Mouse (Mus musculus) embryonic facial prominence, embryonic 12.5 days (tissue): ENCODE measurements around the gene Anxa6. TPM values are rescaled to one million over a fixed set of nuclear protein-coding genes. Genes with fewer than 3 reads are reported as not detected.
A peak's percentile ranks its signal among the peaks of the same experiment; 100 is the strongest.

Experiments
- ATAC-seq: fragments of 200-750 bp; cut with Nextera tagmentation; 2 replicates; pipeline ENCODE4 v1.8.0; 2017; ENCODE audit not compliant: insufficient number of reproducible peaks, insufficient read depth, low FRiP score, low TSS enrichment
- H3K27ac ChIP-seq: fragments of 300-500 bp; sonication (generic); 2 replicates; pipeline ENCODE4 v1.5.1; 2016; ENCODE audit warnings: mild to moderate bottlenecking
- H3K27me3 ChIP-seq: fragments of 300-500 bp; sonication (generic); 2 replicates; pipeline ENCODE4 v1.6.1; 2016; ENCODE audit warnings: mild to moderate bottlenecking, moderate library complexity
- H3K36me3 ChIP-seq: fragments of 300-500 bp; sonication (generic); 2 replicates; pipeline ENCODE4 v1.6.1; 2016; ENCODE audit warnings: mild to moderate bottlenecking
- H3K4me1 ChIP-seq: fragments of 300-500 bp; sonication (generic); 2 replicates; pipeline ENCODE4 v1.6.1; 2016
- H3K4me2 ChIP-seq: fragments of 300-500 bp; sonication (generic); replicated peaks from 2 replicates; pipeline ENCODE4 v1.6.1; 2016; ENCODE audit warnings: mild to moderate bottlenecking, moderate library complexity
- H3K4me3 ChIP-seq: fragments of 300-500 bp; sonication (generic); 2 replicates; pipeline ENCODE4 v1.5.1; 2016; ENCODE audit warnings: mild to moderate bottlenecking
- H3K9ac ChIP-seq: fragments of 300-500 bp; sonication (generic); 2 replicates; pipeline ENCODE4 v1.6.1; 2016; ENCODE audit warnings: mild to moderate bottlenecking, moderate library complexity
- H3K9me3 ChIP-seq: fragments of 300-500 bp; sonication (generic); 2 replicates; pipeline ENCODE4 v1.6.1; 2016; ENCODE audit warnings: mild to moderate bottlenecking, moderate library complexity
- WGBS: fragments of 180-500 bp; shearing (Covaris S2); methylation state at CpG from one replicate; pipeline ENCODE4 v1.1.7; 2016; 5-methylcytosine and 5-hydroxymethylcytosine counted together
- polyA plus RNA-seq: library from polyadenylated mRNA; unstranded; fragments of >200 nt; fragmentation: Nextera tagmentation; extraction: Ambion mirVana; gene quantifications from 2 replicates; pipeline ENCODE4 v1.2.1, GENCODE M21; 2016

The Anxa6 gene
- polyA plus RNA-seq, 1 experiment from 2014 or later, result 212 TPM

DNA sequence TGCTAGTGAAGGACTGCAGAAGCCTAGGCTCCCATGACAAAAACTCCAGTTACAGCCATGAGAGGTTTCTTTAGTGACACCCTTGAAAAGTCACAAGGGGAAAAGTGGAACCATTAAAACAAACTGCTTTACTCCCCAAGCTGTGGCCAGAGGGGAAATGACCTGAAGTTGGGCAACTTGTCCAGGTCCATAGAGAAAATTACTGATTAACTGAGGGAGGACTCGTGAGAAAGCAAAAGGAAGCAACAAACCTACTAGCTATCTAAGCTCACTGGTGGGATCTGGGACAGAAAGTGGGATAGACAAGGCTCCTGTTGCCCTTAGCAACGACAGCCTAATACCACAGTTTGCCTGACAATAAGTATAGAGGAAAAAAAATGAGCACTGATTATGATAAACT, 4.7 kb downstream of the Anxa6 start:
- ATAC-seq, result no peak
- H3K27ac ChIP-seq, result no peak overlapping the region
- no peaks in the 10 kb centered on the region for H3K9me3 ChIP-seq
- no peak overlapping the region for H3K4me2 ChIP-seq
- H3K36me3 ChIP-seq, result peaks cover 5% of the 10 kb centered on the region; the same call in 1 of the 2 replicates
- no peaks in the 10 kb centered on the region for H3K27me3 ChIP-seq
- peaks cover 50% of the 10 kb centered on the region for H3K4me1 ChIP-seq
- 65% methylated on average over 2 of the region's 2 CpGs for WGBS
- no peak overlapping the region for H3K4me3 ChIP-seq
- H3K9ac ChIP-seq, result no peak overlapping the region

DNA sequence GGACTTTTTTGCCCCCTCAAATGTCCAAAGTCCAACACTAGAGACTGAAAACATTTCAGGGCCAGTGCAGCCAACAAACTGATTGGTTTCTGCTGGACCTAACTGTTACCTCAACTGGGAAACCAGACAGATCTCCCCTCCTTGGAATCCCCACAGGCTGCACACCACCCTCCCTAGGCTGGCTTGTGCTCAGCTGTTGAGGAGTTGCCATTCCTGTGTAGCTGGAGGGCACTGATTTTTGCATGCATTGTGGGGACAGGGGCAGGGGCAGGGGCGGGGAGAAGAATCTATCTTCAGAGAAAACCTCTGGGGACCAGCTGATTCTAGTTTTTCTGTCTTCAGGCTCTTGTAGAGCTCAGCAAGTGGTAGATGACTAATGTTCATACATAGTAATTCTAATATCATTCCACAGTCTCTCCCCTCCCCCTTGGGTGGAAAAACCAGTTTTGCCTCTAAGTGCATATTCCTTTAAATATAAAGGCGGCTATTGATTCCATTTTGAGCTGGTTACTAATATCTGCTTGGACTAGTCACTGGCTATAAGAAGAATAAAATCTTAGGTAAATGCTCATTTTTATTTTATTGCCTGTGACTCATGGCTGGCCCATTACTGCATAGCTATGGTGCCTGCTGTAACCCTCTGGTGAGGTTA, 5.9 kb downstream of the Anxa6 start:
- H3K4me1 ChIP-seq, result peaks cover 58% of the 10 kb centered on the region
- peaks cover 5% of the 10 kb centered on the region; the same call in 1 of the 2 replicates for H3K36me3 ChIP-seq
- no peak for ATAC-seq
- no peak overlapping the region for H3K4me2 ChIP-seq
- no peaks in the 10 kb centered on the region for H3K9me3 ChIP-seq
- no peak overlapping the region for H3K9ac ChIP-seq
- 0 out of 2 replicates have a peak overlapping the region, but pooled peaks have one; percentile 5 for H3K27ac ChIP-seq
- WGBS, result 74% methylated on average over 2 of the region's 2 CpGs
- no peak overlapping the region for H3K4me3 ChIP-seq
- no peaks in the 10 kb centered on the region for H3K27me3 ChIP-seq

DNA sequence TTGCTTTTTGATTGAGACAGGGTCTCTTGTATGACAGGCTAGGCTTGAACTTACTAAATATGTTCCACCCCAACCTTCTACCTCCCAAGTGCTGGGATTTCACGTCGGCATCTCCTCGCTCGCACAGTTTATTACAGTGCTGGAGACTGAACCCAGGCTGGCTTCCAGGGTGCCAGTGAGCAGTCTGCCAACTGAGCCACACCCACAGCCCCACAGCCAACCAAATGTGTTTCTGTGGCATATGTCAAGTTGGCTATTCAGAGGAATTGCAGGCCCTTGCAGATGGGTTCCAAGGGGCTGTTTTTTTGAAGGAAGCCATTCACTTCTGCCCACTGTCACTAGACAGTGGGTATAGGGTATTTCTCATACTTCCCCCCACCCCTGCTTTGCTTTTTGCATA, 7.3 kb downstream of the Anxa6 start:
- peaks cover 10% of the 10 kb centered on the region for H3K36me3 ChIP-seq
- H3K27ac ChIP-seq, result no peak overlapping the region
- no peak overlapping the region for H3K9ac ChIP-seq
- ATAC-seq, result no peak
- 96% methylated on average over 4 of the region's 4 CpGs for WGBS
- no peak overlapping the region for H3K4me3 ChIP-seq
- H3K4me1 ChIP-seq, result peaks cover 55% of the 10 kb centered on the region
- H3K27me3 ChIP-seq, result no peaks in the 10 kb centered on the region
- no peaks in the 10 kb centered on the region for H3K9me3 ChIP-seq
- no peak overlapping the region for H3K4me2 ChIP-seq

DNA sequence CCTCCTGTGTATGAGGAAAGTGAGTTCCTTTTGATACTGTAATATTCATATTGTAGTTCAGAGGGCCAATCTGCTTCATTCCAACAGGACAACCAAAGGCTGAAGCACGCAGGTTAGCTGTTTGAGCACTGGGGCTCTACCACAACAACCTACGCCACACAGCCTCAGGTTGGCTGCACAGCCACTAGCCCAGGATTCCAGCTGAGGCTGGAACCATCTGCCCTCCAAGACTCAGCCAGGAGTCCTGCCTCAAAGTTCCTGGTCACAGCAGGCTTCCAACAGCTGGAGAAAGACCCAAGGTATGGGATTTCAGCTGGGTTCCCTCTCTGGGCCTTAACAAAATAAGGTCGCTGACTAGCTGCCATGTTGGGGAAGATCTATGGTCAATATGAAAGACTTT, 9.7 kb downstream of the Anxa6 start:
- Histone ChIP-seq H3K27ac (peak overlapping the region; percentile 99), H3K9me3 (no peaks in the 10 kb centered on the region), H3K9ac (no peak overlapping the region; the same call in 1 of the 2 replicates), H3K4me2 (peak overlapping the region; percentile 42), H3K4me1 (peaks cover 60% of the 10 kb centered on the region), H3K36me3 (peaks cover 27% of the 10 kb centered on the region), H3K4me3 (no peak overlapping the region), H3K27me3 (no peaks in the 10 kb centered on the region)
- ATAC-seq, result no peak
- WGBS, result 67% methylated on average over 3 of the region's 3 CpGs

DNA sequence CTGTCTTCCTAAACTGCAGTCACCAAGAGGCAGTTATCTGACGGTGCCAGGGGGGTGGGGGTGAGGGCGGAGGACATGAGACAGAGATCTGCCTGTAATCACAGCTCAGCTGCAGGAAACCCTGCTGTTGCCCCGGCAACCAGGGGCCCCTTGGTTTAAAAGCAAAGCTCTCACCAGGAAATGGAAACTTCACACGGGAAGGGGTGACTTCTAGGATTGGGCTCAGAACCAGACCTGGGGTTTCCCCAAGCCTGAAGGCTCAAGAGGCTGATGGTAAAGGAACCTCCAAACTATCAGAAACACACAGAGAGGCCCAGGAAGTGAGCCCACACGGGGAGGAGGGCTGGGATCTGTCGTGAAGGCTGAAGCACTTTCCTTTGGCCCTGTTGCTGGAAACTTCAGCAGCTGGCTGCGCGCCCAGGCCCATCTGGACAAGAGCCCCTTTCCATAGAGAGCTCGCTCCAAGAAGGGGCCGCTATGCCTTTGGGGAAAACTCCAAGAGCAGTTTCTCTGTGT, 10.1 kb downstream of the Anxa6 start:
- peaks cover 55% of the 10 kb centered on the region for H3K4me1 ChIP-seq
- H3K4me3 ChIP-seq, result no peak overlapping the region
- peak overlapping the region; percentile 99 for H3K27ac ChIP-seq
- peaks cover 30% of the 10 kb centered on the region for H3K36me3 ChIP-seq
- no peaks in the 10 kb centered on the region for H3K27me3 ChIP-seq
- H3K9me3 ChIP-seq, result no peaks in the 10 kb centered on the region
- peak; percentile 60 for ATAC-seq
- peak overlapping the region; percentile 42 for H3K4me2 ChIP-seq
- WGBS, result 7% methylated on average over 10 of the region's 10 CpGs
- H3K9ac ChIP-seq, result no peak overlapping the region

DNA sequence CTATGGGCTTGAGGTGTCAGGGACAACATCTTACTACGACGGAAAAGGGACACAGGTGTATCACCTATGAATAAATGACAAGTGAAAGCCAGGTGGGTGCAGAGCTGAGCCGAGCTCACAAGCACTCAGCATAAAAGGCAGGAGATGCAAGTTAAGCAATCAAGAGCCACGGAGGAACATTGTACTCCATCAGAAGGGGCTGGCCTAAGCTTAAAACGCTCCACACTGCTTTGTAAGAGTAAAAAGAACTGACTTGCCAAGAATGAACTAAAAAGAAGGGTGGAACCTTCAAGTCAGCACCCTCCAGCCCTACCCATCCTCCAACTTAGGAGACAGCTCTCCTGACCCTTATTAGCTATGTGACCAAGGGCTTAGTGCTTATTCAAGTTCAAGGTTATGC, 10.7 kb downstream of the Anxa6 start:
- Histone ChIP-seq H3K4me1 (peaks cover 50% of the 10 kb centered on the region), H3K9ac (no peak overlapping the region), H3K9me3 (no peaks in the 10 kb centered on the region), H3K27ac (peak overlapping the region; percentile 99), H3K4me2 (peak overlapping the region; percentile 42), H3K27me3 (no peaks in the 10 kb centered on the region), H3K36me3 (peaks cover 32% of the 10 kb centered on the region), H3K4me3 (no peak overlapping the region)
- 71% methylated on average over 5 of the region's 5 CpGs for WGBS
- no peak; the same call in 1 of the 2 replicates for ATAC-seq

DNA sequence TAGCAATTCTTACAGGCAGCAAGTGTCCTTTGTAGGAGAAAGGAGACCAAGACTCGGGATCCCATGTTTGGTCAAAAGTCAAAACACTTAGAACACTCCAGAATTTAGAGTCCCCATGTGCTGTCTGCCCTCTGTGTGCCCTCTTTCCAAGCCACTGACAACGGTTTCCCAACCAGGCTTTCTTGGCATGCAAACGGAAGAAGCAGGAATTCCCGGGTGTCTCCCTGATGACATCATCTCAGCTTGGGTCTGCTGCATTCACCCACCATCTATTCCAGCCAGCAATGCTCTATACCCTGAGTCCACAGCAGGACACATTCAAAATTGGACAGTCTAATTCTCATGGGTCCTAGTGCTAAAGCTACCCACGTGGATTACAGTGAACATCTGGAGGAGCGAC, 11.4 kb downstream of the Anxa6 start:
- Histone ChIP-seq H3K27me3 (no peaks in the 10 kb centered on the region), H3K4me2 (no peak overlapping the region), H3K36me3 (peaks cover 32% of the 10 kb centered on the region), H3K27ac (no peak overlapping the region), H3K9me3 (no peaks in the 10 kb centered on the region), H3K9ac (no peak overlapping the region), H3K4me3 (no peak overlapping the region), H3K4me1 (peaks cover 47% of the 10 kb centered on the region)
- WGBS, result 52% methylated on average over 6 of the region's 6 CpGs
- no peak for ATAC-seq

DNA sequence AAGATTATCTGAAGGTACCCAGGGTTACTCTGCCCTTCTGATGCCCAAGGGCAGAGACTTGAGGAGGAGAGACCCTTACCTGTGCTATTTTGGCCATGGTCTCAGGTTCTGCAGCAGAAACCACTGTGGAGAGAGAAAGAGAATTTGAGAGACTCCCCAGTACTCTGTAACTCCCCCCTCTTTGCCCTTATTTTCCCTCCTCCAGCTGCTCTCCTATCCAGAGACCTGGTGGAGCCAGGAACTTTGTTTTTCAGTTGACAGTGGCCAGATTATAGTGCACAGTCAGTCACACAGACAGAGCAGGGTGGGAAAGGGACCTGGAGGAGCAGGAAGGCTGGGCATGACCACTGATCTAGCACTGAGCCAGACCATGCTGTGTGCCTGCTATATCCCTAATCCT, 11.8 kb downstream of the Anxa6 start:
- Histone ChIP-seq H3K27me3 (no peaks in the 10 kb centered on the region), H3K9ac (no peak overlapping the region), H3K4me3 (no peak overlapping the region), H3K4me2 (no peak overlapping the region), H3K9me3 (no peaks in the 10 kb centered on the region), H3K27ac (no peak overlapping the region), H3K36me3 (peaks cover 28% of the 10 kb centered on the region), H3K4me1 (peaks cover 43% of the 10 kb centered on the region)
- no peak for ATAC-seq

DNA sequence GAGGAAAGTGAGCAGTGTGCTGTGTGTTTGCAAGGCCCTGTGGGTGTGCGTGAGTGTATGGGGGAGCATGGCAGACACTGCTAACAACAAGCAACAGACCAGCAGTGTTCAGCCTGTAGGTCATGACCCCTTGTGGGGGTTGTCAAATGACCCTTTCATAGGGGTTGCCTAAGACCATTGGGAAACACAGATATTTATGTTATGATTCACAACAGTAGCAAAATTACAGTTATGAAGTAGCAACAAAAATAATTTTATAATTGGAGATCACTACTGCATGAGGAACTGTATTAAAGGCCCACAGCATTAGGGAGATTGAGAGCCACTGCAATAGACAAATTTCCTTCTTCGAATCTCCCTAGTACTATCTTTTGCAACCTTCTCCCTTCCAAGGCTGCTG, 13.5 kb downstream of the Anxa6 start:
- Histone ChIP-seq H3K36me3 (peaks cover 35% of the 10 kb centered on the region; the same call in 1 of the 2 replicates), H3K4me1 (peaks cover 41% of the 10 kb centered on the region)
- 82% methylated on average over 2 of the region's 2 CpGs for WGBS

DNA sequence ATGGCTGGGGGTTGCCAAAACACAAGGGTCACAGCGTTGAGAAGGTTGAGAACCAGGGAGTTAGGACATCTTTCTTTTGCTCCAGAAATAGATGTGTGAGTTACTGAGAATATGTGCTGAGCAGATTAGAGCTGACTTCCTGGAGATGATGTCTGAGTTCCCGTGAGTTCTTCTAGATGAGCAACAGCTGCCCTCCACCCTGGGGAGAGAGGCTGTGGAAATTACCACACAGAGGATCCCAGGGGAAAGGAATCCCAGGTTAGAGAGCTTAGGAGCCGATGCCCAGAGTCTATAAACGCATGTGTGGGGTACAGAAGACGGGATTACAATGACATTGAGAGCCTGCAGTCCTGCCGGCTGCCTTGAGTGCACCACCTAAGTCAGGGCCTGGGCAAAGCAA, 15.2 kb downstream of the Anxa6 start:
- Histone ChIP-seq H3K4me2 (no peak overlapping the region), H3K27me3 (no peaks in the 10 kb centered on the region), H3K4me1 (peaks cover 25% of the 10 kb centered on the region), H3K9ac (no peak overlapping the region), H3K9me3 (no peaks in the 10 kb centered on the region), H3K4me3 (no peak overlapping the region), H3K36me3 (peaks cover 50% of the 10 kb centered on the region), H3K27ac (no peak overlapping the region)
- ATAC-seq, result no peak
- 67% methylated on average over 6 of the region's 6 CpGs for WGBS

More for the DNA sequence above, 13.5 kb downstream of the Anxa6 start:
- no peak overlapping the region for H3K9ac ChIP-seq
- H3K27ac ChIP-seq, result no peak overlapping the region
- H3K4me2 ChIP-seq, result no peak overlapping the region
- no peak overlapping the region for H3K4me3 ChIP-seq
- no peaks in the 10 kb centered on the region for H3K9me3 ChIP-seq
- no peak for ATAC-seq
- no peaks in the 10 kb centered on the region for H3K27me3 ChIP-seq

DNA sequence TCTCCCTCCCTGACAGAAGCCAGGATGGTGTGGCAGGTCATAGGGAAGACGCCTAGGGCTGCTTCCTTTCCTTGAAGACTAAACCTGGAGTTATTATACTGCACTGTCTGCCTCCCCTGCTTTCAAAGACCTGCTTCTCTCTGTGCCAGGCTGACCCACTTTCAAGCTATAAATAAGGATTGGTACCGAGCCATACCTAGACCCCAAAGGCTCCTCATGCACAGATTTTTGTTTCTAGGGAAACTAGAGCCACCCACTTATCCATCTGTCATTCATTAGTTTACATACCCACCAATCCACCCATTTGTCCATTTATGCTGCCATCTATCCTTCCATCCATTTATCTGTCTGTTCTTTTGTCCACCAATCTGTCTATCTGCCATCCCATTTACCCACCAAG, 16.0 kb downstream of the Anxa6 start:
- Histone ChIP-seq H3K36me3 (peaks cover 59% of the 10 kb centered on the region), H3K9ac (no peak overlapping the region), H3K4me1 (peaks cover 16% of the 10 kb centered on the region), H3K4me2 (no peak overlapping the region), H3K27me3 (no peaks in the 10 kb centered on the region), H3K9me3 (no peaks in the 10 kb centered on the region), H3K27ac (no peak overlapping the region), H3K4me3 (no peak overlapping the region)
- 81% methylated on average over 2 of the region's 2 CpGs for WGBS
- ATAC-seq, result no peak

DNA sequence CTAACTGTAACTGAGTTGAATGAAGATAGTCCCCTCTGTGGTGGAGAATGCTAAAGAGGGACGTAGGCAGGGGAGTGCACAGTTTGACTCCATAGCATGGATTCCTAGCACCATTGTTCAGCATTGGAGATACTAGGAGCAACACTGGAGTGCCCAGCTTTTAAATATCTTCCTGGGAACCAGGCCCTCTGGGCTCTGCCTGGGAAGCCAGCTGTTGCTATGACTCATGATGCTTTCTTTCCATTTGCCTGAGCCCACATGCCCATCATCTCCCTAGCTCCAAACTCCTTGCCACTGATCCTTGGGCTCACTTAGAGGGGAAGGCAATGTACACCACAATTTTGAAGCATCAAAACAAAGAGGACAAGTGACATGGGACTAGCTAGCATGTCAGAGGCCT, 16.5 kb downstream of the Anxa6 start:
- peaks cover 12% of the 10 kb centered on the region for H3K4me1 ChIP-seq
- H3K9ac ChIP-seq, result no peak overlapping the region
- H3K36me3 ChIP-seq, result peaks cover 63% of the 10 kb centered on the region
- H3K4me3 ChIP-seq, result no peak overlapping the region
- no peaks in the 10 kb centered on the region for H3K27me3 ChIP-seq
- ATAC-seq, result no peak
- H3K27ac ChIP-seq, result no peak overlapping the region
- no peaks in the 10 kb centered on the region for H3K9me3 ChIP-seq
- no peak overlapping the region for H3K4me2 ChIP-seq
- WGBS, result 85% methylated on average over 1 of the region's 1 CpGs
